Mouse (Mus musculus): ENCODE data around the gene Gfm1.

Gfm1 gene

DNA sequence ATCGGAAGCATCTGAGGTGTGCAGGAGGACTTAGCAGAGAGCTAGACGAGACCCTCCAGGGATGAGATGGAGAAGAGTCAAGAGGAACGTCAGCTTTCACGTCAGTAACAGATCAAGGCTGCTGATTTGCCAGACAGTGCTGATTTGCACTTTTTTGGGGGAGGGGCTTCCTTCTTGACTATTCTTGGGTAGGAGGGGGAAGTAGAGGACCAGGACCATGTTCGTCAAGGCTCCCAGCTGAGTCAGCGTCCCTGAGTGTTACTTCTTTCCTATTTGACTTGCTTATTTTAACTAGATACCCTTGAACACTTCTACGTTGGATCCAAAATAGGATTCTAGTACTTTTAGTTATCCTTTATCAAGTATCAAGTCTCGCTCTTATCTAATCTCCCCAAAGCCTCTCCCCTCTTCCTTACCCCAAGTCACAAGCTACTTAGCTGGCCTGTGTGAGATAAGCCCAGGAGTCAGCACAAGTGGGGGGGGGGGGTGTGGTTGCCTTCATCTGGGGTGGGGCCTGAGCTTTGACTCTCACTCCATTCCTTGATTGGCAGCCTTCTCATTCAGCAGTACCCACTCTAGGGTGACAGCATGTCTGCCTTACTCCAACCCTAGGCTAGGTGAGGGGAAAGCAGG is 69.0 kb downstream of the Gfm1 start:
- DNase-seq: no peak

DNA sequence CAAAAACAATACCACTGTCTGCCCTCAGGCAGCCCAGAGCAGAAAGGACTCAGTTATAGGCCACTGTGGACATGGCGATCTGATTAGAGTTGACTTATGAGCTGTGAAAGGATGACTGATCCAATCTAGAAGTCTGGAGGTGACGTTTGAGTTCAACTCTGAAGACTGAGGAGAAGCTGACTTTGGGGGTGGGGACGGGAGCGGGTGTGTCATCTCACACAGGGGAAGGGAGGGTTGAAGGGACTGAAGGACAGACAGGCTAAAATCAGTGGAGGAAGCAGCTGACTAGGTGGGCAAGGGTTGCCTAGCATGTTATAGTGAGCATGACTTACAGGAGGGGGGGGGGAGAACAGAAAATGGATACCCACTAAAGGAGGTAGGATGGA is 69.5 kb downstream of the Gfm1 start:
- DNase-seq: no peak

DNA sequence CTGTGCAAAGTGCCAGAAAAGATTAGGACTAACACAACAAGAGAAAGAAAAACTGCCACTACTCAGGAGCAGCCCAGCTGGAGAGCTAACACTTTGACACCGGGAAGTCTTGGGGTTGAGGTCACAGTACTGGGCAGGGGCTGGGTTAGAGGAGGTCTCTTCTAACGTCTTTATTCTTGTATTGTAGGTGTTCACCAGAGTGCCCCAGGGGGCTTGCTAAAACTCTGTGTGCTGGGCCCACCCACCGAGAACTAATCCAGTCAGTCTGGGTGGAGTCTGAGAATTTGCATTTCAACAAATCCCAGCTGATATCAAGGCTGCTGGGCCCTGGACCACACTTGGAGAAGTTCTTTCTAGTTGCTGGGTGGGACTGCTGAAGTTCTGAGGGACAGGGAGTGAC is 74.0 kb downstream of the Gfm1 start:
- DNase-seq: no peak

DNA sequence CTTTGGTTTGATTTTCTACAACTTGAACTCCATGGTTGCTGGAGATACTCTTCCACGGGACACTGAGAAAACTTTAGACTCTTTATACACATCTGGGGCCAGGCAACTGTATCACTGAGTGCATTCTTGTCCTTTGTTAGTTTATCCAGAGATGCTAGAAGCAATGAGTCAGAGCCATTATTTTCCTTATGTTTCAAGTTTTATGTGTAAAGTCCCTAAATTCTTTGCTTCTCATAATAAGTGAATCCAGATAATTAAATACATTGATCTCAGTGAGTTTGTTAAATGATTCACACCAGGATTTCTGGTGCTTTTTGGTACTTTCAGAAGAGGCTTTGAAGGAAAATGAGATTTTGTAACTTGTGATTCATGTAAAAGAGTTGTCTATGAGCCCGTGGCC is 75.4 kb downstream of the Gfm1 start:
- DNase-seq: no peak

DNA sequence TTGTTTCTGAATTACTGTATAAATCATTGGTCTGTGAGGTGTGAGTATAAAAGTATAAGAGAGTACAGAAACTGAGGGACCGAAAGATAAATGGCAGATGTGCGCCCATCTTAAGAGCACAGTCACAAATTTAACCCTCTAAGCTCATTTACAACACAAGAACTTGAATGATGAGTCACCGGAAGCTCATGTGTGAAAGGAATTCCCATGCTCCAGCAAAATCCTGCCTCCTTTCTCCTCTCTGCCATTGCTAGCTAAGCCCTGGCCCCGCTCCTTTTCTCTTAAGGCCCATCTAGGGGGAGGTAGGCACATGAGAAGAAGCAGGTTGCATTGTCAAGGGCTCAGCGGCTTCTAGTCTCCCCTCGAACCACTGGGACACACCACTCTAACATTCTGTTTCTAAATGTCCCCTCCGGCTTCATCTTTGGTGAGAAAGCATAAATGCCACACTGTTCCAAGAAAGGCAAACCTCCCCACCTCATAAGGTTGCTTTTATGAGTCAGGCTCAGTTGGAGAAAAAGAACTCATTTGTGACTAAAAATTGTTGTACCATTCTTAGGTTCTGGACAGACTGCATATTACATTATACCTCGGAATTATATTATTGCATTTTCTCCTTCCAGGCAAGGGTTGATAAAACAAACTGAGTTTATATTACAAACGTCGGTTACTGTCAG is 78.5 kb downstream of the Gfm1 start:
- DNase-seq: no peak

DNA sequence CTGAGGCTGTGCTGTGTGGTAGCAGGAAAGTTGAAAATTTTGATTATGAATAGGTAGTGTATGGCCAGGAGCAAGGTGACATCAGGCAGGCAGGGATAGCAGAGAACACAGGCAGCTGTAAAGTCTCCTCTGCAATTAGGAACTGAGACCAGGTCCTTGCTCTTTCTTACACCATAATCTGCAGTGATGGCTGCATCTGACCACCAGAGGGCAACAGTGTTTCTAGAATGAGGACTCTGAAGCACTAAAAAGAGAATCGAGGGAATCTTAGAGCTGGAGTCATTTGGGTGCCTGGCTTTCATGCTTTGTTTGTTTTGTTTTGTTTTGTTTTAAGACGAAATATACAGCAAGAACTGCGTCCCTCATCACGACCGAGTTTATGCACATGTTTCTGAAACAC is 82.9 kb downstream of the Gfm1 start:
- DNase-seq: peak; percentile 52

DNA sequence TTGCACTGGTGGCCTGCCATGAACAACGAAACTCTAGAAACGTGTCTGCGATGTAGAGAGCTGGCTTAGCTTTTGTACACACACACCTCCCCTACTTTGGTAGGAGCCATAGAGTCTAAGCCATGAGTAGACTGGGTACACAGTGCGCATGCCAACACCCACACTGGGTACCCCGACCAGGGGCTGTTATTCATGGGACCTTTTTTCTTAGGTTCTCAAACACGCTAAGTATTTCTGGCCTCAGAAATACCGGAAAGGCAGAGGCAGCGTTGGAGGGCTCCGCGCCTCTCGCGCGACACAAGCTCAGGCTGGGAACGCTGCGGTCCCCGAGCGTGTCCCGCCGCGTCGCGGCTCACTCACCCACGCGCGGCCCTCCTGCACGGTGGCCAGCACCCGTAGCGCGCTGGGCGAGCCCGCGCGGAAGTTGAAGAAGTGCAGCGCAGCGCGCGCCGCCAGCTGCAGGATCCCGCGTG is 84.9 kb downstream of the Gfm1 start:
- DNase-seq: no peak

DNA sequence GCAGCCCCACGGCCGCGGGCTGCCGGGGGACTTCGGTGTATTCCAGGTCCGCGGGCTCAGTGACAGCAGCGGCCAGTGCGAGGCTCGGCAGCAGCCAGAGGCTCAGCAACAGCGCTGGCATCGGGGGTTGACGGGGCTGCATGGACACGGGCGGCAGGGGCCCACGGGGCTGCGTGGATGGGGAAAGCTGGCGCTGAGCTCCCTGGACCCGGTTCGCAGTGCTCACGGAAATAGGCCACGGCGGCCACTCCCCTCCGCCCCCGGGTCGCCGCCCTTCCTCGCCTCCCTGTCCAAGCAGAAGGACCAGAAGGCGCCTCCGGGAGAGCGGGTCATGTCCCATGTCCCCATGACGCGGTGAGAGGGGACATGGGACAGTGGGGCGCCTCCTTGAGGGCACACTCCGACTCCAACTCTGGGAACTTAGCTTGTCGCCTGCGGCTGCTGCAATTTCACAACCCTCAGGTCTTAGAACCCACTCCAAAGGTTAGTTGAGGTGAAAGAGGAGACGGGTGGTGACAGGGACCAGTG is 85.4 kb downstream of the Gfm1 start, which contains the start of gene Rarres1:
Gene Rarres1, minus strand, starts transcription at position 250 of the 528 bp plus-strand sequence.
- no peak for DNase-seq

DNA sequence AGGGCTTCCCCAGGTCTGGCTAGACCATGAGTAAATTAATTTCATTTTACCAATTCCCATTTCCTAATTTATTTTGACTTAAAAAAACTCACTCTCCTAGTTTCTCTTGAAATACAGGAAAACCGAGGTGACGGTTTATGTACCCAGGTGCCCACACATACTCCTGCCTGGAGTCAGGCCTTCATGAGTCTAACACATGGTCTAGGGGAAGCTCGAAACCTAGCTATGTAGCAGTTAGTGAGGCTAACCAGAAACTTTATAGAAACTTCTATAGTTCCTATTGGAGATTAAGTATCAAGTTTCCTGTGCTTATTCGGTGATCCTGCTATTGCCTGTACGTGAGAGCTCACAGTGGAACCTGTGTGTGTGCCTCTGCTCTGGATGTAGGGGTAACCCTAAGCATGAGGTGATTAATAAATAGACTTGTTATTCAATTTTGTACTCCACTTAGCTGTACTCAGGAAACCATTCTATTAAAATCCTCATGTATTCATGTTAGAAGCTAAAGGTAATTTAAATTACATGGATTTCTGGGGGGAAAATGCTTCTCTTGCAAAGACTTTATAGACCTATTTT is 90.8 kb downstream of the Gfm1 start:
- DNase-seq: no peak

DNA sequence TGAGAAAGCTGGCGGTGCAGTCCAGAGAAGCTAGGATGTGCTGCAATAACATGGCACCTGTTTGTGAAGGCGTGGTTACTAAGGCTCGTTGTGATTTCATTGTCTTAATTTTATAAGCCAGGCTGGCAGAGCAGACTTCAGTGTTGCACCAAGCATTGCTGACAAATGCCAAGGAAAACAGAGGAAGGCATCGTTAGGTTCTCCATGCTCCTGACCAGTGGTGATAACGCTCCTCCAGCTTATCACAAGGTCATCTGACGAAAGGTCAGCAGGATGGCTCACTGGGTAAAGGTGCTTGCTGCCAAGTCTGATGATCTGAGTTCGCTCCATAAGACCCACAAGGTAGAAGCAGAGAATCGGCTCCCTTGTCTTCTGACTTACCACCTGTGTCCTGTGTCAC is 92.8 kb downstream of the Gfm1 start:
- no peak for DNase-seq

DNA sequence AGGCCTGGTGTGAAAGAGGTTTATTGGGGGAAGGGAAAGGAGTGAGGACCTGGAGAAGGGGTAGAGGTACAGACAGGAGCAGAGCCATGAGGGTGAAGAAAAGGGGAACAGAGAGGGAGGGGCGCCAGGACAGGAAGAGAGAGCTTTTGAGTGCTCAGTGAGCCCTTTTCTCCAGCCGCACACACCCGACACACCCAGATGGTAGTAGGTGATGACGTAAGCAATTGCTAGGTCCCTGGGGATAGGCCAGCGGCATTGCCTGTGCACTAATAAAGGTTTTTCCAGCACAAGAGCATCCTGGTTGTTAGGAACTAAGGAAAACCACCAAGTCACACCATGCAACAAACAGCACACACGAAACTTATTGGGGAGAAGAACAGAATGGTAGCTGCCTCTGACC is 94.9 kb downstream of the Gfm1 start:
- no peak for DNase-seq

All from thymus, postnatal 25 days (tissue).